Mouse (Mus musculus) MEL (cell line): ENCODE measurements around the gene Prim2. TPM values are rescaled to one million over a fixed set of nuclear protein-coding genes. Genes with fewer than 3 reads are reported as not detected.
A peak's percentile ranks its signal among the peaks of the same experiment; 100 is the strongest.

ENCODE experiments used
- DNase-seq: peaks from one replicate; pipeline ENCODE4 v3.0.0; 2011; ENCODE audit warnings: low read depth, low spot score
- H3K27ac ChIP-seq: 2 replicates; pipeline ENCODE4 v1.5.1; 2012; ENCODE audit warnings: low read depth, mild to moderate bottlenecking, control low read depth, low read length, moderate library complexity; ENCODE audit not compliant: control insufficient read depth
- H3K27me3 ChIP-seq, 2 experiments: fragments of 150-350 bp in 1 of 2; sonication (generic) in 1 of 2; 2 replicates each; pipeline ENCODE4 v1.6.1; 2012; ENCODE audit warnings: low read length in 2 of 2, mild to moderate bottlenecking in 2 of 2, improper control_type of control experiment in 1 of 2, moderate library complexity in 1 of 2; ENCODE audit not compliant: insufficient read depth in 2 of 2, control insufficient read depth in 1 of 2
- H3K36me3 ChIP-seq, 2 experiments: 2 replicates each; pipeline ENCODE4 v1.6.1; 2012 to 2014; ENCODE audit warnings: low read length in 2 of 2, improper control_type of control experiment in 1 of 2, inconsistent platforms in 1 of 2, mild to moderate bottlenecking in 1 of 2; ENCODE audit not compliant: insufficient read depth in 2 of 2, control insufficient read depth in 1 of 2
- H3K4me1 ChIP-seq, 2 experiments: fragments of 150-350 bp in 1 of 2; sonication (generic) in 1 of 2; 2 replicates each; pipeline ENCODE4 v1.6.1; 2012; ENCODE audit warnings: low read length in 2 of 2, improper control_type of control experiment in 1 of 2, mild to moderate bottlenecking in 1 of 2; ENCODE audit not compliant: insufficient read depth in 2 of 2, control insufficient read depth in 1 of 2
- H3K4me3 ChIP-seq, 2 experiments: fragments of 150-350 bp in 1 of 2; sonication (generic) in 1 of 2; 2 replicates each; pipeline ENCODE4 v1.5.1; 2012; ENCODE audit warnings: low read depth in 2 of 2, low read length in 2 of 2, mild to moderate bottlenecking in 2 of 2, moderate library complexity in 2 of 2, control low read depth in 1 of 2, improper control_type of control experiment in 1 of 2; ENCODE audit not compliant: control insufficient read depth in 1 of 2, insufficient read depth in 1 of 2
- H3K79me2 ChIP-seq: 2 replicates; pipeline ENCODE4 v1.6.1; 2012; ENCODE audit warnings: mild to moderate bottlenecking, low read length, moderate library complexity; ENCODE audit not compliant: control insufficient read depth, poor library complexity, insufficient read depth
- H3K9ac ChIP-seq: 2 replicates; pipeline ENCODE4 v1.6.1; 2012; ENCODE audit warnings: low read depth, mild to moderate bottlenecking, control low read depth, low read length, moderate library complexity; ENCODE audit not compliant: control insufficient read depth, poor library complexity, severe bottlenecking
- H3K9me3 ChIP-seq: fragments of 150-350 bp; sonication (generic); replicated peaks from 2 replicates; pipeline ENCODE4 v1.6.1; 2012; ENCODE audit warnings: mild to moderate bottlenecking, low read length, improper control_type of control experiment, moderate library complexity; ENCODE audit not compliant: insufficient read depth
- BHLHE40 ChIP-seq: IDR thresholded peaks from 2 replicates; pipeline ENCODE4 v1.6.1; 2012; ENCODE audit warnings: low read depth, mild to moderate bottlenecking, inconsistent platforms, low read length, improper control_type of control experiment, borderline replicate concordance
- CTCF ChIP-seq, 3 experiments: IDR thresholded peaks in 2 of 3; conservative IDR thresholded peaks in 1 of 3; 2 replicates each; pipeline ENCODE4 v1.5.1; 2011 to 2012; ENCODE audit warnings: low read length in 3 of 3, low read depth in 2 of 3, mild to moderate bottlenecking in 2 of 3, improper control_type of control experiment in 1 of 3, inconsistent platforms in 1 of 3, mixed read lengths in 1 of 3, moderate library complexity in 1 of 3; ENCODE audit not compliant: control insufficient read depth in 1 of 3, insufficient read depth in 1 of 3, poor library complexity in 1 of 3, severe bottlenecking in 1 of 3
- EP300 ChIP-seq, 2 experiments: IDR thresholded peaks; 2 replicates each; pipeline ENCODE4 v1.6.1; 2011; ENCODE audit warnings: improper control_type of control experiment in 2 of 2, low read length in 2 of 2, low read depth in 1 of 2, mild to moderate bottlenecking in 1 of 2
- HCFC1 ChIP-seq: IDR thresholded peaks from 2 replicates; pipeline ENCODE4 v1.6.1; 2012; ENCODE audit warnings: low read depth, mild to moderate bottlenecking, inconsistent platforms, low read length, improper control_type of control experiment, moderate library complexity
- KAT2A ChIP-seq: conservative IDR thresholded peaks from 2 replicates; pipeline ENCODE4 v1.6.1; 2012; ENCODE audit warnings: low read depth, low read length, improper control_type of control experiment, inconsistent platforms
- MAX ChIP-seq: IDR thresholded peaks from 2 replicates; pipeline ENCODE4 v1.6.1; 2011; ENCODE audit warnings: low read length, improper control_type of control experiment
- MAZ ChIP-seq: IDR thresholded peaks from 2 replicates; pipeline ENCODE4 v1.6.1; 2012; ENCODE audit warnings: low read depth, mild to moderate bottlenecking, inconsistent platforms, low read length, improper control_type of control experiment
- MEF2A ChIP-seq: IDR thresholded peaks from 2 replicates; pipeline ENCODE4 v1.6.1; 2014; ENCODE audit warnings: low read depth, mild to moderate bottlenecking, inconsistent platforms, low read length, improper control_type of control experiment; ENCODE audit not compliant: poor library complexity, insufficient replicate concordance, severe bottlenecking; ENCODE audit errors: extremely low read depth
- NELFE ChIP-seq: IDR thresholded peaks from 2 replicates; pipeline ENCODE4 v1.6.1; 2011; ENCODE audit warnings: low read depth, low read length, improper control_type of control experiment
- SMC3 ChIP-seq: IDR thresholded peaks from 2 replicates; pipeline ENCODE4 v1.6.1; 2011; ENCODE audit warnings: low read depth, low read length, improper control_type of control experiment
- TAL1 ChIP-seq: IDR thresholded peaks from 2 replicates; pipeline ENCODE4 v1.6.1; 2012; ENCODE audit warnings: mild to moderate bottlenecking, inconsistent platforms, low read length, moderate library complexity, mixed read lengths
- UBTF ChIP-seq: IDR thresholded peaks from 2 replicates; pipeline ENCODE4 v1.6.1; 2012; ENCODE audit warnings: low read depth, mild to moderate bottlenecking, inconsistent platforms, low read length, improper control_type of control experiment, moderate library complexity, borderline replicate concordance; ENCODE audit not compliant: insufficient read depth
- ZKSCAN1 ChIP-seq: IDR thresholded peaks from 2 replicates; pipeline ENCODE4 v1.6.1; 2012; ENCODE audit warnings: low read depth, mild to moderate bottlenecking, inconsistent platforms, low read length, improper control_type of control experiment, moderate library complexity
- ZNF384 ChIP-seq: IDR thresholded peaks from 2 replicates; pipeline ENCODE4 v1.6.1; 2012; ENCODE audit warnings: low read depth, mild to moderate bottlenecking, inconsistent platforms, low read length, improper control_type of control experiment
- polyA plus RNA-seq, 2 experiments: library from polyadenylated mRNA; stranded (reverse) in 1 of 2; unstranded in 1 of 2; fragments of >175 nt in 1 of 2; fragments of >200 nt in 1 of 2; gene quantifications; 2 replicates each; pipeline versions ENCODE4 v1.2.1 to v1.2.4; 2012; ENCODE audit warnings: low replicate concordance in 2 of 2, low read depth in 1 of 2; ENCODE audit not compliant: insufficient read length in 2 of 2, insufficient read depth in 1 of 2, missing spikeins in 1 of 2
- total RNA-seq: library from RNA; depleted of rRNA; stranded (reverse); fragments of 300-350 nt; gene quantifications from 2 replicates; pipeline ENCODE4 v1.2.3, GENCODE M21; 2012

Prim2 gene
- total and polyA plus RNA-seq, 3 experiments: 36.1 to 48.9 TPM; not detected in 1

GRCm38 (mm10) chr1:33530491-33530890 is 139.1 kb downstream of the Prim2 start:
- H3K9ac ChIP-seq: no peak overlapping the region
- TF ChIP-seq TAL1 (no peak), ZKSCAN1 (peak; percentile 97)
- H3K79me2 ChIP-seq: no peaks in the 10 kb centered on the region
- no peak overlapping the region for H3K4me3 ChIP-seq
- no peaks in the 10 kb centered on the region for H3K27me3 ChIP-seq
- no peaks in the 10 kb centered on the region for H3K9me3 ChIP-seq
- H3K27ac ChIP-seq: no peak overlapping the region
- DNase-seq: no peak
- H3K4me1 ChIP-seq: no peaks in the 10 kb centered on the region; a peak in 2 of 4 replicates
- peaks cover 0 to 5% of the 10 kb centered on the region in 2 experiments; a peak in 2 of 4 replicates for H3K36me3 ChIP-seq

- H3K27me3 ChIP-seq: no peaks in the 10 kb centered on the region
- H3K9ac ChIP-seq: no peak overlapping the region
- no peaks in the 10 kb centered on the region for H3K9me3 ChIP-seq
- H3K79me2 ChIP-seq: no peaks in the 10 kb centered on the region
- peaks cover 0 to 5% of the 10 kb centered on the region in 2 experiments; a peak in 3 of 4 replicates for H3K36me3 ChIP-seq
- DNase-seq: no peak
- H3K4me1 ChIP-seq: no peaks in the 10 kb centered on the region; a peak in 2 of 4 replicates
- TF ChIP-seq MAX: no peak
- no peak for TF ChIP-seq NELFE
- no peak for TF ChIP-seq ZNF384
- TF ChIP-seq CTCF (IDR thresholded peaks at IDR 0.05 in 2 of 3, conservative IDR thresholded peaks at IDR 0.05 in 1 of 3; ENCODE audit: control insufficient read depth in 1 of 3, insufficient read depth in 1 of 3, low read depth in 2 of 3, low read length in 3 of 3, poor library complexity in 1 of 3, severe bottlenecking in 1 of 3): no peak
- no peak for TF ChIP-seq SMC3
- no peak for TF ChIP-seq BHLHE40
- no peak for TF ChIP-seq EP300 (IDR thresholded peaks at IDR 0.05; ENCODE audit: low read depth in 1 of 2, low read length in 2 of 2)
- no peak for TF ChIP-seq TAL1
- no peak for TF ChIP-seq HCFC1
- no peak overlapping the region for H3K4me3 ChIP-seq
- H3K27ac ChIP-seq: no peak overlapping the region
Observed at GRCm38 (mm10) chr1:33529543-33530232, 139.9 kb downstream of the Prim2 start.

- H3K27ac ChIP-seq: no peak overlapping the region
Observed at GRCm38 (mm10) chr1:33527352-33527863, 142.2 kb downstream of the Prim2 start.

More at GRCm38 (mm10) chr1:33527352-33527863, 142.2 kb downstream of the Prim2 start:
- TF ChIP-seq MAZ (no peak), MAX (no peak), KAT2A (no peak), MEF2A (no peak), ZKSCAN1 (no peak), CTCF (IDR thresholded peaks at IDR 0.05 in 2 of 3, conservative IDR thresholded peaks at IDR 0.05 in 1 of 3; ENCODE audit: control insufficient read depth in 1 of 3, insufficient read depth in 1 of 3, low read depth in 2 of 3, low read length in 3 of 3, poor library complexity in 1 of 3, severe bottlenecking in 1 of 3) (no peak), EP300 (IDR thresholded peaks at IDR 0.05; ENCODE audit: low read depth in 1 of 2, low read length in 2 of 2) (no peak), TAL1 (no peak), UBTF (no peak)
- peaks cover 0 to 5% of the 10 kb centered on the region in 2 experiments; a peak in 3 of 4 replicates for H3K36me3 ChIP-seq
- H3K79me2 ChIP-seq: no peaks in the 10 kb centered on the region
- no peak overlapping the region for H3K9ac ChIP-seq
- DNase-seq: no peak
- H3K4me3 ChIP-seq: no peak overlapping the region
- no peaks in the 10 kb centered on the region; a peak in 2 of 4 replicates for H3K4me1 ChIP-seq
- no peaks in the 10 kb centered on the region for H3K9me3 ChIP-seq
- H3K27me3 ChIP-seq: no peaks in the 10 kb centered on the region
